Mouse (Mus musculus) spleen, adult 18-20 months (tissue): ENCODE measurements around the gene Kcnn3.

Source experiments
- DNase-seq, 2 experiments: peaks; one replicate each; pipeline ENCODE4 v3.0.0; 2022; ENCODE audit warnings: mixed read lengths in 2 of 2

The Kcnn3 gene

DNA sequence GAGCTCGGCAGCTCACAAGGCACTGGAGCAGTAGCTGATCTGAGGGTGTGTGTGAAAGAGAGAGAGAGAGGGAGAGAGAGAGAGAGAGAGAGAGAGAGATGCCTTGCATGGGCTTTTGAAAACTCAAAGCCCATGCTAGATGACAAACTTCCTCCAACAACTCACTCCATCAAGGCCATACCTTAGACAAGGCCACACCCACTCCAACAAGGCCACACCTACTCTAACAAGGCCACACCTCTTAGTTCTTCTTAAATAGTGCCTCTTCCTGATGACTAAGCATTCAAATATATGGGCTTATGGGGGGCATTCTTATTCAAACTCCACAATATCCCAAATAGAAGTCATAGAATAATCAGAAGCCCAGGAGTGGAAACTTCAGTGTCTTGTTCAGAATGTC is 49.1 kb downstream of the Kcnn3 start:
- DNase-seq: no peak

GRCm38 (mm10) chr3:89569707-89570324 is 49.9 kb downstream of the Kcnn3 start:
- no peak for DNase-seq

DNA sequence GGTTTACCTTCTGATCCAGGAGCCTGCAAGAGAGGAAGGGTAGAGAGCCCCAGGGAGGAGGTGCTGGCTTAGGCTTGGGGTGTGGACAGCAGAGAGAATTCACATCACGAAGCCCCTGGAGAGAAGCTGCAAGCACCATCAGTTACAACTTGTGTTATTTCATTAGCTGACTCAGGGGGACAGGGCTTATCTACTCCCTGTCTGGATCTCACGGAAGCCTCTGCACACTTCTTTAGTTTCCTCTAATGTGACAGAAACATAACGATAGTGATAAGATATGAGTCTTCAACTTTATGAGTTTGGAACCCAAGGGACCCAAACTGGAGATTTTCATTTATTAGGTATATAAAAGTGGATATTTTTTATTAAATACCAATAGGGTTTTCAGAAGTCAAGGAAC is 50.4 kb downstream of the Kcnn3 start:
- DNase-seq: no peak

DNA sequence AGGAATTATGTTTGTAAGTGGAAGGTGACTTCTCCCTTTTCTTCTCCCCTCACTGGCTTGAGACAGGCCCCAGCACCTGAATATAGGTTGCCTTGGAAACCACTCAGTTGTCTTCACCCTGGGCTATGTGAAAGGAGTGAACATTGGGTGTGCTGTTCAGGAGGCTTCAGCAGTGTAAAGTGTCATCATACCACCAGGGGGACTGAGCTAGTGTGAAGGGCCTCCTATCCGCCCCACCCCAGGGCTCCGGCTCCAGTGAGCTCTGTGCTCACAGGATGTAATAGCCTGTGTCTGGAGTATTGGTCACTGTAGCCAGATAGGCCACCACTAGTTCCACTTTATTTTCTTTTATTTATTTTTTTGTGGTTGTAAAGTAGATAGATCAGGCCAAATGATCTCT is 54.3 kb downstream of the Kcnn3 start:
- no peak for DNase-seq

DNA sequence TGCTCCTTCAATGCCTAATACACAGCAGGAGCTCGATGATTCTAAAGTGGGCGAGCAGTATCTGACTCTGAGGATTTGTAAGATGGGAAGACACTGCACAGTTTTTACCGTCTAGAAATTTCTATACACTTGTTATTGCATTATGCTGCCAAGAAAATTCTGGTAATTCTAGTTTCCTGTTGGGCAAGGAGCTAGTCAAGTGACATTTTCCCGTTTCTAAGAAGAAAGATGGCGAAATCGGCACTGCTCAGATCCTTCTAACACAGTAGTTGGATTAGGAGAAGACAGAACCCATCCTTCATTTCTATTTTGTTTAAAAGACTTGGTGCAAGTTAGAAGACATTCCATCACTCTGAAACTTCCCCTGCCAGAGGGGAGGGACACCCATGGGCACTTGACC is 56.4 kb downstream of the Kcnn3 start:
- DNase-seq: no peak

- DNase-seq: no peak
Measured at GRCm38 (mm10) chr3:89577154-89577553, 57.2 kb downstream of the Kcnn3 start.

GRCm38 (mm10) chr3:89578083-89578482 is 58.1 kb downstream of the Kcnn3 start:
- DNase-seq: no peak

DNA sequence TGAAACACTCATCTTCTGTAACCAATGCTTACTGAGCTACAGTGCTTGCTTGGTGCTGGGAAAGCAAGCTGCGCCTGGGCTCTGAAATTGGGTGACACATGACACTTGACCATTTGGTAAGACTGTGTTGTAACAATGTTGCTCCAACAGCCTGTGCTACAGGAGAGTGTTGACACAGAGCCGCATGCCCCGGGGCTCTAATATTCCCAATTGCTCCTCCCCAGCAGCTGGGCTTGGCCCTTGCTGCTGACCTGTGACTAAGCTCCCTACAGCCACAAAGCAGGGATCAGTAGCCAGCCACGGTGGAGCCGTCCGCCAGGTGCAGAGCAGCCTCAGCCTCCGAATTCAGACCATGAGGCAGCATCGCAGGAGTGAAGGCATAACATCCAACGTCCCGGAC is 58.8 kb downstream of the Kcnn3 start:
- no peak for DNase-seq

DNA sequence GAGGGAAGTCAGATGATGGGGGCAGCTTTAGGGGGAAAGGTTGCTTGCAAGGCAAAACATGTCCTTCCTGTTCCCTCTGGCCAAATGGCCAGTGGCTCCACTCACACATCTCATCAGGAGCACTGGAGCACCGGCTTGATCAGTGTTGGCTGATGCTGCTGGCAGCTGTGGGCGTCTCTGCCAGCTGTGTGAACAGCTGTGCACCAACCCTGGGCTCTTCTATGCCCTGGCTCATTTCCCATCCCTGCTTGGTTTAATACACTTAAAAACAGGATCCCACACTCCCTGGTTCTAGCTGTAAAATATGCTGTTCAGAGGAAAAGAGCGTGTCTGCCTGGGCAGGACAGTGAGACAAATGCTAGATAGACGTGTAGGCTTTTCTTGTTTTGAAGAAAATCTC is 64.3 kb downstream of the Kcnn3 start:
- DNase-seq: no peak

- DNase-seq: peak in 1 of 2 experiments; percentile 10
Measured at GRCm38 (mm10) chr3:89588436-89588835, 68.5 kb downstream of the Kcnn3 start.

GRCm38 (mm10) chr3:89589321-89589720 is 69.4 kb downstream of the Kcnn3 start:
- no peak for DNase-seq

DNA sequence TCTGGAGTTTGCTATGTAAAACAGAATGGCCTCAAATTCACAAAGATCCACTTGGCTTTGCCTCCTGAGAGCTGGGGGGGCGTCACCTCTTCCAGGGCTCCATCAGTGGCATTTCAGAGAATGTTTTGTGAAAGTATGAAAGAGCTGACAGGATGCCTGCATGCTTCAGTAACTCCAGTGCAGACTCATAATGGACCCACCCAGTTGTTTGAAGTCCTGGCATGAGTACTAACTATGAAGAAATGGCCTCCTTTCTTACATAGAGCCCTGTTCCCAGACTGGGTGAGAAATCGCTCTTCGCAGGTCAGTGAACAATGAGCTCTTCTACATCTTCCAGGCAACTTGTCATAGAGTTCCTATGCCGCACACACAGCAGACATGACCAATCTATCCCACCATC is 70.4 kb downstream of the Kcnn3 start:
- DNase-seq: no peak

DNA sequence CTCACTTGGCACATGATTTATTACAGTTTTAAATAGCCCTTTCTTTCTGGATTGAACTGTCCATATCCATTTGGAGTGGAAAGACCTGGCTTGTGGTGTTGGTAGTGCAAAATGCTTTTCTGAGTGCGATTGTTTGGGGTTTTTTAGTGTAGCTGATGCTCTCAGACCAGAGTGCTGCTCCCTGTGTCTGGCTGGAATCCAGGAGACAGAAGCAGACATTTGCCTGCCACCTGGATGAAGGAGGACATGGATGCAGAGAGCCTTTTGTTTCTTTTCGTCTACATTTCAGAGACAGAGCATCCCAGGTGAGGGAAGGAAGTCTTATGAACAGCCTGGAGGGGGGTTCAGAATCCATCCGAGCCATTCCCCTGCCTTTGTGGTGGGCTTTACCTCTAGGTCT is 71.5 kb downstream of the Kcnn3 start:
- DNase-seq: no peak

- no peak for DNase-seq
Measured at GRCm38 (mm10) chr3:89592809-89593208, 72.8 kb downstream of the Kcnn3 start.

GRCm38 (mm10) chr3:89593524-89593923 is 73.6 kb downstream of the Kcnn3 start:
- no peak for DNase-seq

DNA sequence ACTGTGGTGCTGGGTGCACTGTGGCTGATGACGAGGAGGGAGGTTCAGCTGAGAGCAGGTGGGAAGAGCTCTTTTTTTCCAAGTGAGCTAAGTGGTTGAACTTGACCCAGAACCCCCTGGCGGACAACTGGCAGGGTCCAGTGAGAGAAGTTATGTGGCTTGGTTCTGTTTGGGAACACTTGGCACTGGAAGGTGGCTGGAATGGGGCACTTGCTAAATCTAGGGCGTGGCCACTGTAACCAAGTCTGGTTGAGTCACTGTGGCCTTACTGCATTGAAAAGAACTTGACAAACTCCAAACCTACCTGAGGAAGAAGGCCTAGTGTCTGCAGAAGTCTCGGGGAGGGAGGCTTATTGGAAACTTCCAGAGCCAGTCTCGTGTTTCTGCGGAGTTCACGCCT is 78.4 kb downstream of the Kcnn3 start:
- no peak for DNase-seq

GRCm38 (mm10) chr3:89598967-89599366 is 79.0 kb downstream of the Kcnn3 start:
- no peak for DNase-seq

DNA sequence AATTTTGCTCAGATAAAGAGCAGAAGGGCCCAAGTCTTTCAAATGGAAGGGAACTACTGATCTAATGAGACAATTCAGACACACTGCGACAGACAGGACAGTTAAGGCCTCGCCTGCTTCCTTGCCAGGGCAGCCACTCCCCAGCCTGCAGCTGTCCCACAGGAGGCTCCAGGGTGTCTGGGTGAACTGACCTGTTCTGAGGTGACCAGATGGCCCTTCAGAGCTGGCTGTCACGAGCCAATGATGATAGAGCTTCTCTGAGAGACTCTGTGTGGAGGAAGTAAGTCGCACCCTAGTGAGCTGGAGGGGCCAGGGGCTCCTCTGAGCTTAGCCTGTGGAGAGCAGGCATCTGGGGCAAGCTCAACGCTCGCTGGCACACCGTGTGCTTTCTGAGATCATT is 81.1 kb downstream of the Kcnn3 start:
- no peak for DNase-seq

GRCm38 (mm10) chr3:89603300-89603699 is 83.3 kb downstream of the Kcnn3 start:
- no peak for DNase-seq

DNA sequence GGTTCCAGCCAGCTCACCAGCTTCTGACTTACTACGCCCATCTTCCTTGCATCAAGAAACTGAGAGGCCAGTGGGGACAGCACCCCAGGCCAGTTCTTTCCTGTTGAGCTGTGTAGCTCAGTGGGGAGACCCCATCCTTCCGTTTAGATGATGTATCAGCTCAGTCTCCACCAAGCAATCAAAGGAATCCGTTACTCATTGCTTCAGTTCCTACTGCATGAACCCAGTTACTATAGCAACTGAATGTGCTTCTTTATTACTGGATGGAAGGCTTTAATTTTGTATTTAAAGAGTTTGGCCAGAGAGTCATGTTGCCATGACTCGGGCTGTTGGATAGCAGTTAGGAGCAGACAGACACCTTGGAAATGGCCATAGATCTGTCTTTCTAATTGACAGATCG is 85.3 kb downstream of the Kcnn3 start:
- DNase-seq: no peak

- no peak for DNase-seq
Measured at GRCm38 (mm10) chr3:89607327-89607726, 87.4 kb downstream of the Kcnn3 start.

GRCm38 (mm10) chr3:89612048-89612447 is 92.1 kb downstream of the Kcnn3 start:
- no peak for DNase-seq

GRCm38 (mm10) chr3:89613526-89614523 is 93.9 kb downstream of the Kcnn3 start:
- DNase-seq: peak; percentile 6 to 15

- DNase-seq: no peak
Measured at GRCm38 (mm10) chr3:89616861-89617260, 96.9 kb downstream of the Kcnn3 start.
